Mouse (Mus musculus): ENCODE results near the gene 1810043G02Rik. TPM values are rescaled to one million over a fixed set of nuclear protein-coding genes. Genes with fewer than 3 reads are reported as not detected.
"Not testable (repeated sequence)": the region's sequence is repeated elsewhere in the genome, so short reads cannot be mapped to it uniquely, and the experiment has no call there.

1810043G02Rik gene
- total RNA-seq, 2 experiments from 2014 or later = 10.5 to 12.3 TPM

DNA sequence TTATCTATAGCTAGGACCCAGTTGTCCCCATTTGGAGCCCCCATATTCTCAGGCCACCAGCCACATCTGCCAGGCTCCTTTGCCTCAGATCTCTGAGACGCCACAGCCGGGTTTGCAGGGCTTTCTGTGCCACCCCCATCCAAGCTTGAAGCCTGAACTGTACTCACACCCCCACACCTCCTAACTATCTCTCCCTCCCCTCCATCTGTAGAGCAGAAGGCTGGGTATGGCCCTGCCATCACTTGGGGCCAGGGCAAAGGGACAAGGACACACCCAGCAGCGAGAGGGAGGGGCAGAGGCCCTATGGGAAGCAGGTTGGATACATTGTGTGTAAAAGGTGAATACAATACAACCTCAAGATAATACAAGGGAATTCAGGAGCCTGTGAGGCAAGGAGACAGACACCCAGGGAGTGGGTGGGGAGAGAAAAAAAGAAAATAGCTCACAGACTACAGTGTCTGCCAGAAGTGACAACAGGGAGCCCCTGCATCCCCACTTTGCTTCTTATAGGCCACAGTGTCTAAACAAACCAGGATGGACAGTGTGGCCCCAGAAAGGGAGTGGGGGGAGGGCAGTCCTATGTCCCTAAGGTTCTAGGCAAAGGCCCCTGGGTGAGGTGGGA is 26.3 kb downstream of the 1810043G02Rik start:
- DNase-seq (ENCODE audit: low spot score in 2 of 2) = no peak

DNA sequence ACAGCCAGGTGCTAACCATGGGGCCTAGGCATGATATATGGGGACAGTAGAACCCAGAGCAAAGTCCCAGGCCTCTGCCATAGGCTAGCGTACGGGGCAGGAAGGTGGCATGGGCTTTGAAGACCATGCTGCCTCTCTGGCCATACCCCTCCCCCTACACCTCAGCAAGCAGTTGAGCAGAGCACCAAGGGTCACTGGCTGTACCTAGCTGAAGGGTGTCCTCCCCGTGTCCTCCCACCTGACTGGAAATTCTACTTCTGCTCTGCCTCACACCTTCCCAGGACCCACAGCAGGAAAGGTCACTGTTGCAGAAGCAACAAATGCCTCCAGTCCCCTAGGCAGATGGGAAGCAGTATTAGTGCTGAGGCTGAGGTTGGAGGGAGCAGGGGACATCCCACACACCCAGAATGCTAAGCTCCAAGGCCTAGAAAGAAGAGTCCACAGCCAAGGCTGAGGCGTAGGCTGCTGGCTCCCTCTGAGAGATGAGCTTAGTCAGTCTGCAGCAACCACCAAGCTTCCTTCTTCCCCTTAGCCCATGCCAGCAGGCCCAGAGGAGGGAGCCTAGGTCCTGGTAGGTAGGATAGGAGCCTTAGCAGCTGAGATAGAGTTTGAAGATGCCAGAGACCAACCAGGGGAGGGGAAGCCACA is 27.6 kb downstream of the 1810043G02Rik start:
- no peak for DNase-seq (ENCODE audit: low spot score in 2 of 2)

DNA sequence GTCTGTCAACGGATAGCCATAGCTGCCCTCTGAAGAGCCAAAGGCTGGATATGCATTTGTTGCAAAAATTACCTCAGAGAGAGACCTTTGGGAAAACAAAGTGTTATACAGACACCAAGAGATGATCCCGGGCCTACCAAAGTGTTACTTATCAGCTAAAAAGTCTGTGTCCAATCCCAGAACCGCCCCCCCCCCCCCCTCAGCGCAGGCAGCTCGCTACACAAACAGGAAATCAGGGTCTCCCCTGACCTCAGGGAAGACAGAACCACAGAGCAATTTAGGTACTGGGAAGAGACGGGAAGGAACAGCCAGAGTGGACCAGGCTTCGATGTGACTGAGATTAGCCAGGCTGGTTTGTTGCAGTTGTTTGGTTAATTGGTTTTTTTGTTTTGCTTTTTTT is 28.9 kb downstream of the 1810043G02Rik start:
- no peak for DNase-seq (ENCODE audit: low spot score in 2 of 2)

DNA sequence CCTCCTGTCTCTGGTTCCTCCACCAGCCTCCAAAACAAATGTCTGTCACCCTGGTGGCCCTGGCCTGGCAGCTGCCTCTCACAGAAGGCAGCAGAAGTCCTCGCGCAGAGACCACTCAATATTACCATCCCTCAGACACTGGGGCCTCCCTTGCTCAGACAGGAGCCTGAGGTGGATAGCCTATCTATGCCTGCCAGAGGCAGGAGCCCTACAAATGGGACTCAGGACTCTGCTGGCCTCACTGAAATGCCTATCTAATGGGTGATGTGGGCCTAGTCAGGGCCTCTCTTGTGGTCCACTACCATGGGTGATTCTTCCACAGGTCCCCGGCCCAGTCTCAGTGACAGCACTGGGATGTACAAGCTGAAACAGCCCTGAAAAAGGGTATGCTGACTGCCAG is 29.8 kb downstream of the 1810043G02Rik start:
- DNase-seq (ENCODE audit: low spot score in 2 of 2) = no peak

DNA sequence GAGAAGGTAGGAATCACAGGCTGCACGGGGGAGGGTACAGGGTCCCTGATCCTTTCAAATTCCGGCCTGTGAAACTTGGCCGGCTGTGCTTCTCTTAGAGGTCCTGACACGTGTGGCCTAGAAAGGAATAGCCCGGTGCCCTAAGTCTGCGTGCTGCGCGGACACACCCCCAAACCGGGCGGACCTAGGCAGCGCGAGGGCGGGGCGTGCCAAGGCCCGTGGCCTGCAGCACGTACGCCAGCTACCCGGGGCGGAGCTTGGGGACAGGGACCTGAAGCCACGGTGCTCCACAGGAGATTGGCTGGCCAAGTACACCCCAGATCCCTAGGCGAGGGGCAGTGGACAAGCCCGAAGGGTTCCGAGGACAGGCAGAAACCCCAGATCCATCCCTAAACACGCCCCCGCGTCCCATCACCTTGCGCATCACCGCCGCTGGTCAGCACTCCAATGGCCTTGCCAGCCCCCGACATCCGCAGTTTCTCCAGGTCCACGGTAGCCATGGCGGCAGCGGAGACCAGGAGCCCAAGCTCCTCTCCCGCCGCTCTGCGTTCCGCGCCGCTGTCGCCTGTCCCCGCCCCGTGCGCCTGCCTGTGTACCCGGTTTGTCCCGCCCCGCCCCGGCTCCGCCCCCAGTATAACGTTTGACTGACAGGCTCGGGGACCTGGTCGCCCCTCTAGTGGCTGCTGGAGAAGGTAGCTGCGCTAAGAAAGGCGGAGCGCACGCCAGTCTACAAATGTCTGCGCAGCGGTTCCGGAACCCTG is 31.0 kb downstream of the 1810043G02Rik start:
- DNase-seq (ENCODE audit: low spot score in 2 of 2) = peak; percentile 85 to 96

DNA sequence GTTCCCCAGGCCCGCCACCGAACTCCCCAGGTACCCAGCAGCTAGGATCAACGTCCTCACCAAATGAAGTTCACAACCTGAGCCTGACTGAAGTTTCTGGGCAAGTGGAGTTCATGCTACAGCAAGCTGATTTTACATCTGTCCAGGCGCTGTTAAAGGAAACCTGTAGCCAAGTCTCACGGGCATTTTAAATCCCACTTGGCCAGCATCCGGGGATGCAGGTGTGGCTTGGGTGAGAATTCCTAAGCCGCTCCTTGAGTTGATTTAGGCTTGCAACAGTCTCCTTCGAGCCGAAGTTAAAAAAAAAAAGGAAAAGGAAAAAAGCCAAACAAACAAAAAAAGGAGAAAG is 31.6 kb downstream of the 1810043G02Rik start, which contains the start of gene Pfkl:
Gene Pfkl, minus strand, starts transcription at position 139 of the 349 bp plus-strand sequence.
- no peak for DNase-seq (ENCODE audit: low spot score in 2 of 2)

DNA sequence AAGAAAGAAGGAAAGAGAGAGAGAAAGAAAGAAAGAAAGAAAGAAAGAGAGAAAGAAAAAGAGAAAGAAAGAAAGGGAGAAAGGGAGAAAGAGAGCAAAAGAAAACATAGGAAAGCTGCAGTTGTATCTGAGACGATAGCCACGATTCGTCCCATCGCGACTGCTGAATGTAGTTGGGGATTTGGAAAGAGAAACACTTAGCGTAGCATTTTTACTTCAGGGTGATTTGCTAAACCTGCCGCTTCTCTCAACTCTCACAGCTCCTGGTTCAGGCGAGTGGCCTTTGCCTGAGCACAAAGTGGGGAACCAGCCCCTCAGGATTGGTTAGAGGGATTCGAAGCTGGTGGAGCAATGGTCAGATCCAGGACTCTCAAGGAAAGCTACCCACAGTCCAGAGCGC is 32.0 kb downstream of the 1810043G02Rik start:
- DNase-seq (ENCODE audit: low spot score in 2 of 2) = no peak

DNA sequence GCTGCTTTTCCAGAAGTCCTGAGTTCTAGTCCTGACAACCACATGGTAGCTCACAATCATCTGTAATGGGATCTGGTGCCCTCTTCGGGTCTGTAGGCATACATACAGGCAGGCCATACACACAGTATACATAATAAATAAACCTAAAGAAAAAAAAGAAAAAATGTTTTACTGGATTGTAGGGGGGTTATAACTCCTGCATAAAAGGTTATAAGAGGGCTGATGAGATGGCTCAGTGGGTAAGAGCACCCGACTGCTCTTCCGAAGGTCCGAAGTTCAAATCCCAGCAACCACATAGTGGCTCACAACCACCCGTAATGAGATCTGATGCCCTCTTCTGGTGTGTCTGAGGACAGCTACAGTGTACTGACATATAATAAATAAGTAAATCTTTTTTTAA is 32.8 kb downstream of the 1810043G02Rik start:
- DNase-seq (ENCODE audit: low spot score in 2 of 2) = not testable (repeated sequence)

DNA sequence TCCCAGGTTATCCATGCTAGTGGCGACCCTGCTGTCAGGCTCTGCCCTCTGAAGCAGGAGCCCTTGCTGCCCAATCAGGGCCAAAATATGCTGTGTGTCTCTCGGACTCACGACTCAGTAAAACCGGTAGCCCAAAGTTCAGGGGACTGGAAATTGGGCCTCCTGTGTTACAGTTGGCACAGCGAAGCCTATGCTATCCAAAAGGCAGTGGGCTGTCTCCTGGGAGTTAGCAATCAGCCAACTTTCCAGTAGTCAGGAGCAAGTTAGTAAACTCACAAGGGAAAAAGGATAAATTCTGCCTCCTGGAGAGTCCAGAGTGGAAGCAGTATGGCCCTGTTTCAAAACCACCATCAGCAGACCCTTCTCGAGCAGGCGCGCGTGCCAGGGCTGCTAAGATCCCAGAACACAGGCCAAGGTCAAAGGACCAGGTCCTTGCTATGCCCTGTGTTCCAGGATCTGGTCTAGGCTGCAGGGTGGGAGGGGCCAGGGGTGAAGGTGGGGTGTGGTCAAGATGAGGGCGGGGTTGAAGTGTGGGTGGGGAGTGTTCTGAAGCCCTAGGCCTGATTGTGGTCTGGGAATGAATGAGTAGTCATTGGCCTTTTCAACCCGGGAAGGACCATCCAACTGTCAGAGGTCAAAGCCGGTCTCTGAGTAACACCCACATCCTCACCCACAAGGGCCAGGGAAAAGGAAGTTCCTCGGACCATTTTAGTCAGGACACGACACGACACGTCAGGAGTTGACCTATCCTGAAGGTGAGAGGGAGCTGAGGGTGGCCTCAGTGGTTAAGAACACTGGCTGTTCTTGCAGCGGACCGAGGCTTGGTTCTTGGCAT is 34.6 kb downstream of the 1810043G02Rik start:
- DNase-seq (ENCODE audit: low spot score in 2 of 2) = no peak

DNA sequence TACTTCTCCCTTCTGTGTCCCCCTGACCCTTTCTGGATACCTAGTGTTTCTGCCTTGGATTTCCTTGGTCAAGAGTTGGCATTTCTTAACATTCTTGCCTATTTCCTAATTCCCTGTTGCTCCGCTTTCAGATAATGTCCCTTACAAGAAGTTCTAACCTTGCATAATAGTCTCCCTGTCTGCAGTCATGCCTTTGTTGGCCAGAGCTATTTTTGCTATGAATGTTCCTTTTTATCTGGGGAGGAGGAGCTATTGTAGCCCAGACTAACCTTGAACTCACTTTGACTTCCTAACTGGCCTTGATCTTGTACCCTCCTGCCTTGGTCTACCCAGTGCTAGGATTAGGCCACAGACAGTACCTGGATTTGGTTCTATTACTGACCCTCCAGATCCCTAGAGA is 37.2 kb downstream of the 1810043G02Rik start:
- DNase-seq (ENCODE audit: low spot score in 2 of 2) = no peak

DNA sequence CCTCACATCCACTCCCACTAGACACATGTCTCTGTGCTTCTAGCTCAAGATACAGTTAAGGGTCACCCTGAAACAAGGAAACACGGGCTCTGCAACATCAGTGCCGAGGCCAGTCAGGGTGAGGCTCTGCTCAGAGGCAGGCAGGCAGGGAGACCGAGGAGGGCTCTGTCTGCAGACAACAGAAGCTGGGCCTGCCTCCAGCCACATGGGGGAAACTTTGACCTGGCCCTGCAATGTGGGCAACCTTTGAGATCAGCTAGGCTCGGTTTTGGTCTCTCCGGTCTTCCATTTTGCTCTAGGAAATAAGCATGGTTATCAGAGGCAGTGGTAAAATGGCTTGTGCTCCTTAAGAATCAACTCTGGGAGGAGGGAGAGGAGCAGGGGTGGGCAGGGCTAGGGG is 38.0 kb downstream of the 1810043G02Rik start:
- DNase-seq (ENCODE audit: low spot score in 2 of 2) = no peak

DNA sequence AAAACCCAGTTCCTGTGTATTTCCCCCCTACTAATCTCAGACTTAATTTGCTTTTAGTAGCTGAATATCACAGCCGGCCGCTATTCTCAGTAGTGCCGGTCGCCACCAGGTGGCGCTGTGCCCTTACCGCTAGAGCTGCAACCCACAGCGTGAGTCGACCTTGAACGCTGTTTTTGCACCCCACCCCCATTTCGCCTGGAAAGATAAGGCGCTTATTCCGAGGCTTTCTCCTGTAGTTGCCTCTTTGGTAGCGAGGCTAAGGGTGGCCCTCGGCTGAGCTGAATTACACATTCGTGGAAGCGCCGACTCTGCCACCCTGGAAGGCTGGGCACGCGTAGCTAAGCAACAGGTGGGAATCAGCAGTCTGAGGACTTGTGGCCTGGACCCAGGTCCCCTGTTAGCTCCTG is 40.5 kb downstream of the 1810043G02Rik start:
- DNase-seq (ENCODE audit: low spot score in 2 of 2) = peak; percentile 65 to 80

DNA sequence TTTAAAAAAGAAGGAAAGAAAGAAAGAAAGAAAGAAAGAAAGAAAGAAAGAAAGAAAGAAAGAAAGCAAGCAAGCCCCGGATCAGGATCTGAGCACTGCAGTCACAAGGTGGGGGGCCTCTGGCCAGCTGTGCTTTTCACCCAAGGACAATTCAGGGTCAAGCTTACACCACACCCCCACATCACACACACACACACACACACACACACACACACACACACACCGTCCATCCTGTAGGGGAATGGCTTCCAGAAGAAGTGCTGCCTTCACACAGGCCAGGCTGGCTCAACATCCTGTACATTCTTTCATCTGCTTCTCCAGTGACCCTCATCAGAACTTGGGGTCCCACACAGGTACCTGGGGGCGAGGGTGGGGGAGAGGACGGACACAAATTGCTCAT is 41.0 kb downstream of the 1810043G02Rik start:
- no peak for DNase-seq (ENCODE audit: low spot score in 2 of 2)

DNA sequence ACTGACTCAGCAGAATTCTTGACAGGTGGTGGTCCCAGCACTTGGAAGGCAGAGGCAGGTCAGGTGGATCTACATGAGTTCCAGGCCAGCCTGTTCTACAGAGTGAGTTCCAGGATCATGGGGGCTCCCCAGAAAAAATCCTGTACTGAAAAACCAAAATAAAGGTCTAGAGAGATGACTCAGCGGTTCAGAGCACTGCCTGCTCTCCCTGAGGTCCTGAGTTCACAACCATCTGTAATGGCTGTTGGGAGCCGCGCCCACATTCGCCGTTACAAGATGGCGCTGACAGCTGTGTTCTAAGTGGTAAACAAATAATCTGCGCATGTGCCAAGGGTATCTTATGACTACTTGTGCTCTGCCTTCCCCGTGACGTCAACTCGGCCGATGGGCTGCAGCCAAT is 41.7 kb downstream of the 1810043G02Rik start:
- DNase-seq (ENCODE audit: low spot score in 2 of 2) = not testable (repeated sequence)

DNA sequence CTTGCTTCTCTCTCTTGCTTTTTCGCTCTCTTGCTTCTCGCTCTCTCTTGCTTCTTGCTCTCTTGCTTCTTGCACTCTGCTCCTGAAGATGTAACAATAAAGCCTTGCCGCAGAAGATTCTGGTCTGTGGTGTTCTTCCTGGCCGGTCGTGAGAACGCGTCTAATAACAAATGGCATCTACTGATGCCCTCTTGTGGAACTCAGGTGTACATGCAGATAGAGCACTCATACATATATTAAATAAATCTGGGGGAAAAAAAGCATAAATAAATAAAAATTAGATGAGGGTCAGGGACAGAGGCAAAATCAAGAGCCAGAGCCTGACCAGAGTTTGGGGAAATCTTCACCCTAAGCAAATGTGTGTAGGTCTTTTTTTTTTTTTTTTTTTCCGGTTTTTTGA is 47.1 kb downstream of the 1810043G02Rik start:
- not testable (repeated sequence) for DNase-seq (ENCODE audit: low spot score in 2 of 2)

DNA sequence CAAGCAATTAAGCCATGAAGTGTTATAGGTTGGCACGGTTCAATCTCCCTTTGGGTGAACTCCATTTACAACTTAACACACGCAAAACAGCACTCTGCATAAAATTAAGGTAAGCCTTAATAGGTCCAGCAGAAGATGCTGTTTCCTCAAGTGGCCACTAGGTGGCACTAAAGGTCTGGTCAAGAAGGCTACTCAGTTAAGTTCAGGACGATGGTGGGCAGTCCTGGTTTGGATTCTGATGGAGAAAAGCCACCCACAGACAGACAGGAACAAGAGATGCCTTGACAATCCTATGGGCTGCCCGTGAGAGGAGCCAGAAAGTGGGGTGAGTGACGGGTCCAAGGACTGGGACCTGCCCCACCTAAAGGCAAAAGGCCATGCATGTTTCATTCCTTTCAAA is 49.8 kb downstream of the 1810043G02Rik start:
- peak; percentile 42 to 76 for DNase-seq (ENCODE audit: low spot score in 2 of 2)

DNA sequence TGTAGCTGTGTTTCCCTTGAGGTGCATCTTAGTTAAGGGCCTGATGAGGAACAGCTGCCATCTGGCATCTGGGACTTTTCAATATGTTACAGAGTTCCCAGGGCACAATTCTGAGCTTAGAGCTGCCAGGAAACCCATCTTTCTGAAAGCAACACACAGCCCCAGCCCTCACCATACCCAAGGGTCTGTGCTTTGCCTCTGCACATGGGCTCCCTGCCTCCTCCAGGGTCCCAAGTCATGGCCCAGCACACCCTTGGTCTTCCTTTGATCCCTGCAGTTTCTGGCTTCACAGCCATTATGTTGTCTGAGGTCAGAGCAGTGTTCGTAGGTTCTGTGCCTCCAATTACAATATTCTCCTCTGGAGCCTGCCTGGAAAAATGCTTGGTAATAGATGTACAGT is 50.8 kb downstream of the 1810043G02Rik start:
- DNase-seq (ENCODE audit: low spot score in 2 of 2) = no peak

DNA sequence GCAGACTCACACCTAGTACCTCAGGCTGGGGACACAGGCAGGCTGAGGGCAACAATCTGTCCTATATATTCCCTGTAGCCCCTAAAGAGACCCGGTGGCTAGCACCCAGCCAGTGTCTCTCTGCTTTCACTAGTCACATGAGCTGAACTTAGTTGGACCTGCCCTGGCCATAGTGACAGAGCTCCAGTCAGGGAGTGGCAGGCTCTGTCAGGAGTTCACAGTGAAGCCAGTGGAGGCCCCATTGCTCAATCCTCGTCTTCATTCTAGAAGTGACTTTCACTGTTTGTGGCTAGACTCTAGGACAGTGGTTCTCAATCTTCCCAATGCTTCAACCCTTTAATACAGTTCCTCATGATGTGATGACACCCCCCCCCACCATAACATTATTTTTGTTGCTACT is 53.7 kb downstream of the 1810043G02Rik start:
- no peak for DNase-seq (ENCODE audit: low spot score in 2 of 2)
